Mouse (Mus musculus): ENCODE results near the gene Capn8. TPM values are rescaled to one million over a fixed set of nuclear protein-coding genes. Genes with fewer than 3 reads are reported as not detected.

The Capn8 gene
- polyA plus RNA-seq, 1 experiment, result 0.24 TPM

- Histone ChIP-seq H3K9ac (ENCODE audit: low read depth, poor library complexity, severe bottlenecking) (no peak overlapping the region), H3K27ac (ENCODE audit: insufficient read depth, low read length) (no peak overlapping the region), H3K36me3 (ENCODE audit: control insufficient read depth, insufficient read depth, low read length, poor library complexity, severe bottlenecking) (no peaks in the 10 kb centered on the region), H3K4me1 (ENCODE audit: control insufficient read depth, insufficient read depth, low read length) (no peaks in the 10 kb centered on the region), H3K4me3 (ENCODE audit: low read depth, low read length) (no peak overlapping the region), H3K27me3 (ENCODE audit: control insufficient read depth, insufficient read depth, low read length, poor library complexity, severe bottlenecking) (no peaks in the 10 kb centered on the region), H3K9me3 (replicated peaks; ENCODE audit: control insufficient read depth, insufficient read depth, low read length, poor library complexity, severe bottlenecking) (no peaks in the 10 kb centered on the region)
- TF ChIP-seq CTCF (IDR thresholded peaks at IDR 0.05; ENCODE audit: low read depth, low read length), result no peak
- no peak for TF ChIP-seq EP300 (IDR thresholded peaks at IDR 0.05; ENCODE audit: insufficient read depth, low read depth, low read length)
- no peak for TF ChIP-seq POLR2A (IDR thresholded peaks at IDR 0.05; ENCODE audit: insufficient read depth, low read length)
Measured at GRCm38 (mm10) chr1:182571148-182571547, 6.3 kb downstream of the Capn8 start.

- H3K4me3 ChIP-seq (ENCODE audit: low read depth, low read length), result no peak overlapping the region
- no peaks in the 10 kb centered on the region for H3K9me3 ChIP-seq (replicated peaks; ENCODE audit: control insufficient read depth, insufficient read depth, low read length, poor library complexity, severe bottlenecking)
- H3K9ac ChIP-seq (ENCODE audit: low read depth, poor library complexity, severe bottlenecking), result no peak overlapping the region
- H3K4me1 ChIP-seq (ENCODE audit: control insufficient read depth, insufficient read depth, low read length), result no peaks in the 10 kb centered on the region
- no peak overlapping the region for H3K27ac ChIP-seq (ENCODE audit: insufficient read depth, low read length)
- H3K27me3 ChIP-seq (ENCODE audit: control insufficient read depth, insufficient read depth, low read length, poor library complexity, severe bottlenecking), result no peaks in the 10 kb centered on the region
- no peak for TF ChIP-seq CTCF (IDR thresholded peaks at IDR 0.05; ENCODE audit: low read depth, low read length)
- TF ChIP-seq EP300 (IDR thresholded peaks at IDR 0.05; ENCODE audit: insufficient read depth, low read depth, low read length), result no peak
- TF ChIP-seq POLR2A (IDR thresholded peaks at IDR 0.05; ENCODE audit: insufficient read depth, low read length), result no peak
- no peaks in the 10 kb centered on the region for H3K36me3 ChIP-seq (ENCODE audit: control insufficient read depth, insufficient read depth, low read length, poor library complexity, severe bottlenecking)
Measured at GRCm38 (mm10) chr1:182571973-182572372, 7.2 kb downstream of the Capn8 start.

- Histone ChIP-seq H3K9me3 (replicated peaks; ENCODE audit: control insufficient read depth, insufficient read depth, low read length, poor library complexity, severe bottlenecking) (no peaks in the 10 kb centered on the region), H3K27me3 (ENCODE audit: control insufficient read depth, insufficient read depth, low read length, poor library complexity, severe bottlenecking) (no peaks in the 10 kb centered on the region), H3K27ac (ENCODE audit: insufficient read depth, low read length) (no peak overlapping the region), H3K9ac (ENCODE audit: low read depth, poor library complexity, severe bottlenecking) (no peak overlapping the region), H3K36me3 (ENCODE audit: control insufficient read depth, insufficient read depth, low read length, poor library complexity, severe bottlenecking) (no peaks in the 10 kb centered on the region), H3K4me1 (ENCODE audit: control insufficient read depth, insufficient read depth, low read length) (no peaks in the 10 kb centered on the region), H3K4me3 (ENCODE audit: low read depth, low read length) (no peak overlapping the region)
- TF ChIP-seq POLR2A (IDR thresholded peaks at IDR 0.05; ENCODE audit: insufficient read depth, low read length), result no peak
- TF ChIP-seq EP300 (IDR thresholded peaks at IDR 0.05; ENCODE audit: insufficient read depth, low read depth, low read length), result no peak
- no peak for TF ChIP-seq CTCF (IDR thresholded peaks at IDR 0.05; ENCODE audit: low read depth, low read length)
Measured at GRCm38 (mm10) chr1:182573856-182574665, 9.3 kb downstream of the Capn8 start.

- Histone ChIP-seq H3K9me3 (replicated peaks; ENCODE audit: control insufficient read depth, insufficient read depth, low read length, poor library complexity, severe bottlenecking) (no peaks in the 10 kb centered on the region), H3K9ac (ENCODE audit: low read depth, poor library complexity, severe bottlenecking) (no peak overlapping the region), H3K4me3 (ENCODE audit: low read depth, low read length) (no peak overlapping the region), H3K36me3 (ENCODE audit: control insufficient read depth, insufficient read depth, low read length, poor library complexity, severe bottlenecking) (no peaks in the 10 kb centered on the region), H3K27me3 (ENCODE audit: control insufficient read depth, insufficient read depth, low read length, poor library complexity, severe bottlenecking) (no peaks in the 10 kb centered on the region), H3K27ac (ENCODE audit: insufficient read depth, low read length) (no peak overlapping the region), H3K4me1 (ENCODE audit: control insufficient read depth, insufficient read depth, low read length) (no peaks in the 10 kb centered on the region)
- TF ChIP-seq POLR2A (IDR thresholded peaks at IDR 0.05; ENCODE audit: insufficient read depth, low read length), result no peak
- TF ChIP-seq EP300 (IDR thresholded peaks at IDR 0.05; ENCODE audit: insufficient read depth, low read depth, low read length), result no peak
- no peak for TF ChIP-seq CTCF (IDR thresholded peaks at IDR 0.05; ENCODE audit: low read depth, low read length)
Measured at GRCm38 (mm10) chr1:182574666-182575049, 9.9 kb downstream of the Capn8 start.

- Histone ChIP-seq H3K27me3 (ENCODE audit: control insufficient read depth, insufficient read depth, low read length, poor library complexity, severe bottlenecking) (no peaks in the 10 kb centered on the region), H3K4me3 (ENCODE audit: low read depth, low read length) (no peak overlapping the region), H3K27ac (ENCODE audit: insufficient read depth, low read length) (no peak overlapping the region), H3K9me3 (replicated peaks; ENCODE audit: control insufficient read depth, insufficient read depth, low read length, poor library complexity, severe bottlenecking) (no peaks in the 10 kb centered on the region), H3K4me1 (ENCODE audit: control insufficient read depth, insufficient read depth, low read length) (no peaks in the 10 kb centered on the region), H3K36me3 (ENCODE audit: control insufficient read depth, insufficient read depth, low read length, poor library complexity, severe bottlenecking) (no peaks in the 10 kb centered on the region), H3K9ac (ENCODE audit: low read depth, poor library complexity, severe bottlenecking) (no peak overlapping the region)
- TF ChIP-seq EP300 (IDR thresholded peaks at IDR 0.05; ENCODE audit: insufficient read depth, low read depth, low read length), result no peak
- no peak for TF ChIP-seq POLR2A (IDR thresholded peaks at IDR 0.05; ENCODE audit: insufficient read depth, low read length)
- no peak for TF ChIP-seq CTCF (IDR thresholded peaks at IDR 0.05; ENCODE audit: low read depth, low read length)
Measured at GRCm38 (mm10) chr1:182584169-182584568, 19.4 kb downstream of the Capn8 start.

GRCm38 (mm10) chr1:182585162-182585840 lies 20.5 kb downstream of the Capn8 start:
- Histone ChIP-seq H3K9ac (ENCODE audit: low read depth, poor library complexity, severe bottlenecking) (no peak overlapping the region), H3K36me3 (ENCODE audit: control insufficient read depth, insufficient read depth, low read length, poor library complexity, severe bottlenecking) (no peaks in the 10 kb centered on the region), H3K9me3 (replicated peaks; ENCODE audit: control insufficient read depth, insufficient read depth, low read length, poor library complexity, severe bottlenecking) (no peaks in the 10 kb centered on the region), H3K4me3 (ENCODE audit: low read depth, low read length) (peak overlapping the region; percentile 33), H3K27ac (ENCODE audit: insufficient read depth, low read length) (no peak overlapping the region), H3K4me1 (ENCODE audit: control insufficient read depth, insufficient read depth, low read length) (no peaks in the 10 kb centered on the region), H3K27me3 (ENCODE audit: control insufficient read depth, insufficient read depth, low read length, poor library complexity, severe bottlenecking) (no peaks in the 10 kb centered on the region)
- no peak for TF ChIP-seq EP300 (IDR thresholded peaks at IDR 0.05; ENCODE audit: insufficient read depth, low read depth, low read length)
- no peak for TF ChIP-seq POLR2A (IDR thresholded peaks at IDR 0.05; ENCODE audit: insufficient read depth, low read length)
- TF ChIP-seq CTCF (IDR thresholded peaks at IDR 0.05; ENCODE audit: low read depth, low read length), result no peak
